Mouse (Mus musculus) lung, adult 18-20 months (tissue): ENCODE data around the gene Cideb.
A peak's percentile ranks its signal among the peaks of the same experiment; 100 is the strongest.

Experiments
- DNase-seq, 2 experiments: peaks; one replicate each; pipeline ENCODE4 v3.0.0; 2022; ENCODE audit warnings: mixed read lengths in 2 of 2

Cideb gene

GRCm38 (mm10) chr14:55721700-55722437 lies 36.4 kb downstream of the Cideb start, which contains the start of gene Rabggta:
TSS of gene Rabggta (minus strand) at chr14:55722263.
- DNase-seq: peak; percentile 91 to 94

GRCm38 (mm10) chr14:55721076-55721475 lies 37.2 kb downstream of the Cideb start:
- no peak for DNase-seq

DNA sequence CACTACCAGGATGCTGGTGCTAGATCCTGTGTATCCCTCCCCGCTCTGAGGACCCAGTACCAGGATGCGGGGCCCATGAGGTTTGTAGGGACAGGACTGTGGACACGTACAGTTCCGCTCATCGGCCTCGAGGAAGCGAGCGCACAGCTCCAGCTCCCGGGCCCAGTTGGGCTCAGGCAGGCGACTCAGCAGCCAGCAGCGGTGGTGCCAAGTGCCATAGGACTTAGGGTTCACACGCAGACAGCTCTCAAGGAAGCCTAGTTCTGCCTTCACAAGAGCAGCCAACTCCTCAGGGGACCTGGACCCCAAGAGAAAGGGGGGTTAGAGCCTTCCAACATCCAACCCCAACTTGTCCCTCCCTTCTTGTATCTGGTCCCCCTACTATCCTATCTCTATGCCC lies 37.6 kb downstream of the Cideb start:
- no peak for DNase-seq

DNA sequence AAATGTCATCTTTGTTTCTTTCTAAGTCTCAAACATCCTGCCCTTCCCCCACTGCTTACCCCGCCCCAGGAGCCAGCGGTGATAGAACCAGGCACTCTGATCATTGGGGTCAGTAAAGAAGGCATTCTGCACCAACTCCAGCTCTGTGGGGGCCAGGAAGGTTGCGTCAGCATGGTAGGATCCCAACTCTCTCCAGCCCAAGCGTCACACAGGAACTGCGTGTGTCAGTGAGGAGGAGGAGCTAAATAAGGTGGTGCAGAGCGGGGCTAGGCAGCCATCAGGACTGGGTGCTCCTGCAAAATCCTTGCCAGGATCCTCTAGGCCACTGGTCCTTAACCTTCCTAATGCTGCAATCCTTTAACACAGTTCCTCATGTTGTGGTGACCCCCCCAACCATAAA lies 38.5 kb downstream of the Cideb start:
- no peak for DNase-seq

DNA sequence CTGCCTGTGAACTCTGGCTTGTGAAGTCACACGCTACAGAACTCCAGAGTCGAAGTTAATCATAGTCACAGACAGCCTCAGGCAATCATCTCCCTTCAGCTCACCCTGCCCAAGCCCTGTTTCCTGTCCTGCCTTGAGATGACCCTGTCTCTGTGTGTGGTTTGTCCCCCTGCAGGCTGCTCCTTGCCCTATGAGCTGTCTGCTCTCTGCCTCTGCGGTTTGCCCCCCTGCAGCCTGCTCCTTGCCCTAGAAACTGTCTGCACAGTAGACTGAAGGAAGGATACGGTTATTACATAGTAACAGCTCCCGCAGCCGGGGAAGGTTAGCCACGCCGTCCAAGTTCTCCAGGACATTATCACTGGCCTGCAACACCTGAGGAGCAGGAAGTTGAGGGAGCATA lies 41.4 kb downstream of the Cideb start:
- DNase-seq: no peak

GRCm38 (mm10) chr14:55716271-55716670 lies 42.0 kb downstream of the Cideb start:
- DNase-seq: no peak

DNA sequence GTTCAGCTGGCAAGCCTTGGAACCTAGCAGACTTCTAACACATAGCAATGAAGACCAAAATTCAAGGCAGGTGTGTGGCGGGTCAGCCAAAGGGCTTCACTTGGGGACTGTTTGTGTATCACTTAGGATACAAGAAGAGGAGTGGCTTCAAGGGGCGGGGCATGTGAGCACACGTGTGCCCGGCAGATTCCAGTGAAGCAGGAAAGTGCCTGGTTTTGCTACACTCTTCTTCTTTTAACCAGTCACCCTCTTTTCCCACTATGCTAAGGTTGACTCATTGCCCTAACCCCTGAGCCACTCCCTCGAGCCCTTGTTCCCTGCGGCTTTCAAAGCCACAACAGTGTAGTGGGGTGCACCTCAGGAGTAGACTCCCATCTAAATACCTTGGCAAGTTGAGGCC lies 43.4 kb downstream of the Cideb start:
- peak; percentile 68 to 80 for DNase-seq

DNA sequence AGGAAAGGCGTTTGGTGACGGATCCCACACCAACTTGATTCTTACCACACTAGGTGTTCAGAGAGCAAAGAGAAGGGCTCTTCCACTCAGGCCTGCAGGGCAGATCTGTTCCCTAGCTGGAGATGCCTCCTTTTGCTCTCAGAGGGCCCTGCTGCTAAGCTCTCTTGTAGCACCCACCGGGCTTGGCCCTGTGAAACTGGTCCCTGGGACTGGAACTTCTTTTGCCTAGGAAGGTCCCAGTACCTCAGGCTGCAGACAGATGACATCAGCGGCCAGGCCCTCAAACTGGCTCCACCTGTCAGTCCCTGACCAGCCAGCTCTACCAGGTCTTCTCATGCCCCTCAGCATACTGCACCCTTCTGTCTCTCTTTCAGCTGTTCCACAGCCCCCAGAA lies 44.5 kb downstream of the Cideb start, which contains the start of gene Tgm1:
Tgm1 (minus strand) TSS at position 198 of the 394 bp plus-strand sequence.
- DNase-seq: peak in 1 of 2 experiments; percentile 33

GRCm38 (mm10) chr14:55713007-55713728 lies 45.1 kb downstream of the Cideb start:
- DNase-seq: peak; percentile 82 to 88

- DNase-seq: no peak
These were observed 46.5 kb downstream of the Cideb start for GRCm38 (mm10) chr14:55711786-55712185.

GRCm38 (mm10) chr14:55709509-55709908 lies 48.7 kb downstream of the Cideb start:
- DNase-seq: no peak

GRCm38 (mm10) chr14:55707397-55707796 lies 50.9 kb downstream of the Cideb start:
- DNase-seq: no peak

GRCm38 (mm10) chr14:55706051-55706600 lies 52.1 kb downstream of the Cideb start:
- peak; percentile 43 to 58 for DNase-seq
